Mouse (Mus musculus): ENCODE measurements around the gene Olfml2a.

DNA sequence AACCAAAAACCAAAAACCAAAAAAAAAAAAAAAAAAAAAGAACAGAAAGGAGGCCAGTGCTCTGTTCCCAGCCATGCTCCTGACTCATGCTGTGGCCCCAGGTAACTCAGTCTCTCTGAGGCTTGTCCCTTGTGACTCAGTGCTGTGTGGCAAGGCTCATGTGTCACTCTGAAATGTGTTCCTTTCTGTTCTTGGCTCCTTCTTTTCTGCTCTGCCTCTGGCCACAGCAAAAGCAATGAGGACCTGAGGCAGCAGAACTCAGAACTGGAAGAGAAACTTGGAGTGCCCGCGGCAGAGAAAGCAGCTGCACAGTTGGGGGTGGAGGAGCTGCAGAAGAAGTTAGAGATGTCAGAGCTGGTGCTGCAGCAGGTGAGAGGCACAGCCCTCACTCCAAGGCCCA lies 42.4 kb downstream of the Olfml2a start:
- TF ChIP-seq SIN3A (IDR thresholded peaks at IDR 0.05; ENCODE audit: low read length) (no peak), USF2 (IDR thresholded peaks at IDR 0.05; ENCODE audit: borderline replicate concordance in 1 of 2, insufficient read depth in 1 of 2, low read depth in 1 of 2, low read length in 2 of 2) (no peak), TBP (IDR thresholded peaks at IDR 0.05; ENCODE audit: low read depth, low read length) (no peak), POLR2A (IDR thresholded peaks at IDR 0.05; ENCODE audit: control insufficient read depth in 1 of 2, insufficient read depth in 1 of 2, low read depth in 1 of 2, low read length in 2 of 2, poor library complexity in 1 of 2) (no peak), USF1 (IDR thresholded peaks at IDR 0.05; ENCODE audit: low read depth, low read length) (no peak), POLR2AphosphoS2 (IDR thresholded peaks at IDR 0.05; ENCODE audit: low read length) (no peak), KAT2A (conservative IDR thresholded peaks at IDR 0.05; ENCODE audit: low read depth, low read length) (no peak), NRF1 (IDR thresholded peaks at IDR 0.05; ENCODE audit: insufficient read depth, low read depth, low read length, poor library complexity, severe bottlenecking) (no peak), TAL1 (IDR thresholded peaks at IDR 0.05; ENCODE audit: low read length) (no peak), CHD1 (IDR thresholded peaks at IDR 0.05; ENCODE audit: low read depth, low read length) (no peak)

Measured in MEL (cell line).